Mouse (Mus musculus) heart, adult 2 months (tissue): ENCODE measurements at regions not wholly inside any gene's neighbourhood (a gene's known extent, or its start where the extent isn't known, plus 50 kb on each side); places are given as distances from the start of the nearest gene placed in this dataset.

Experiments used
- DNase-seq, 2 experiments: peaks; one replicate each; pipeline ENCODE4 v3.0.0; 2021
- H3K27ac ChIP-seq: fragments of 200-600 bp; 2 replicates; pipeline ENCODE4 v1.8.1; 2022
- H3K27me3 ChIP-seq: fragments of 200-500 bp; 2 replicates; pipeline ENCODE4 v1.6.1; 2012; ENCODE audit warnings: mild to moderate bottlenecking, low read length, inconsistent platforms, mixed read lengths; ENCODE audit not compliant: control insufficient read depth, insufficient read depth
- H3K36me3 ChIP-seq: fragments of 200-500 bp; 2 replicates; pipeline ENCODE4 v1.6.1; 2012; ENCODE audit warnings: low read length, inconsistent platforms; ENCODE audit not compliant: control insufficient read depth, insufficient read depth
- H3K4me1 ChIP-seq: fragments of 200-500 bp; 2 replicates; pipeline ENCODE4 v1.6.1; 2011; ENCODE audit warnings: low read length; ENCODE audit not compliant: control insufficient read depth, insufficient read depth
- H3K4me3 ChIP-seq: fragments of 200-600 bp; 2 replicates; pipeline ENCODE4 v1.8.1; 2022
- H3K79me2 ChIP-seq: fragments of 200-500 bp; replicated peaks from 2 replicates; pipeline ENCODE4 v1.6.1; 2012; ENCODE audit warnings: mild to moderate bottlenecking, inconsistent platforms, low read length, moderate library complexity, mixed read lengths; ENCODE audit not compliant: control insufficient read depth, insufficient read depth
- H3K9ac ChIP-seq: fragments of 200-500 bp; 2 replicates; pipeline ENCODE4 v1.6.1; 2012; ENCODE audit warnings: low read depth, mild to moderate bottlenecking, control low read depth, inconsistent platforms, low read length, mixed read lengths
- CTCF ChIP-seq: fragments of 200-600 bp; IDR thresholded peaks from 2 replicates; pipeline ENCODE4 v1.8.1; 2022; ENCODE audit warnings: antibody characterized with exemption, mild to moderate bottlenecking, moderate library complexity
- EP300 ChIP-seq: fragments of 200-500 bp; IDR thresholded peaks from 2 replicates; pipeline ENCODE4 v1.6.1; 2011; ENCODE audit warnings: low read depth, low read length, control low read depth; ENCODE audit not compliant: insufficient read depth
- POLR2A ChIP-seq: fragments of 200-500 bp; IDR thresholded peaks from 2 replicates; pipeline ENCODE4 v1.6.1; 2011; ENCODE audit warnings: mild to moderate bottlenecking, low read depth, low read length, control low read depth; ENCODE audit not compliant: insufficient read depth
- WGBS: fragments of 180-500 bp; shearing (Covaris S2); methylation state at CpG from one replicate; pipeline ENCODE4 v1.1.7; 2018; 5-methylcytosine and 5-hydroxymethylcytosine counted together
- intact Hi-C: fragments of 180-260 bp; cut with DNase I; formaldehyde crosslinking; loops from one replicate; pipeline ENCODE4 v1.15.1; 2025

DNA sequence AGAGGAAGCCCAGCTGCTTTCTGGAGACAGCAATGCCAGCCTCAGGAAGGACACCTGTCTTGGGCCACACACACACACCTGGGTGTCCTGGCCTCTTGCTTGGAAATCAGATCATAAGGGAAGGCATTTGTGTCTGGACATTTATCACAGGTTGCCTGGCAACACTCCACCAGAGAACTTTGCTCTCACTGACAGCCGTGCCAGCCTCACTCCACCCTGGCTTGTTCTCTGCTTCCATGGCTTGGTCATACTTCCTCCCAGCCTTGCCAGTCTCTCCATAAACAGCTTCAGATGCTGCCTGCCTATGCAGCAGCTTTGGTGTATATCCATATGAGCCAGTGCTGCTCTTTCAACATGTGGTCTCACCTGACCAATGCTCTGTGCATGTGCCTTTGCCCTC lies 84.3 kb downstream of the Uncx start:
- no peak overlapping the region for H3K9ac ChIP-seq
- no peaks in the 10 kb centered on the region for H3K4me1 ChIP-seq
- no peak for DNase-seq
- 39% methylated on average over 1 of the region's 1 CpGs for WGBS
- H3K4me3 ChIP-seq = no peak overlapping the region
- H3K27ac ChIP-seq = no peak overlapping the region
- H3K79me2 ChIP-seq = no peaks in the 10 kb centered on the region
- H3K36me3 ChIP-seq = no peaks in the 10 kb centered on the region
- no peaks in the 10 kb centered on the region for H3K27me3 ChIP-seq
- intact Hi-C loops = no loop called here
- TF ChIP-seq EP300 = no peak
- TF ChIP-seq POLR2A = no peak
- TF ChIP-seq CTCF = no peak

DNA sequence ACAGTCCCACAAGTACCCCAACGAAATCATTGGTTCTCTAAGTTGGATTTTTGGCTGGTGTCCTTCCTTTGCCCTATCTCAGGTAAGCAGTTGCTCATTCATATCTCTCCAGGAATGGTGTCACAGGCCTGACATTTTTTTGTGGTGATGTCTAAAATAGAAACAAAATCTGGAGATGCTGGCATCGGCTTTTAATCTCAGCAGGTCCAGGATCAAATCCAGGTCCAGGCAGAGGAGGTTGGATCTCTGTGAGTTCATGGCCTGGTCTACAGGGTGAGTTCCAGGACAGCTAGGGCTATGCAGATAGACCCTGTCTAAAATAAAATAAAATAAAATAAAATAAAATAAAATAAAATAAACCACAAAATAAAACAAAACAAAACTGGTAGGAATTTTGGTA lies 93.7 kb downstream of the Uncx start:
- Histone ChIP-seq H3K27me3 (no peaks in the 10 kb centered on the region), H3K27ac (no peak overlapping the region), H3K79me2 (no peaks in the 10 kb centered on the region), H3K4me3 (no peak overlapping the region), H3K4me1 (no peaks in the 10 kb centered on the region), H3K36me3 (no peaks in the 10 kb centered on the region), H3K9ac (no peak overlapping the region)
- intact Hi-C loops = no loop called here
- WGBS = 72% methylated on average over 2 of the region's 2 CpGs
- TF ChIP-seq EP300 (no peak), CTCF (no peak), POLR2A (no peak)
- no peak for DNase-seq

DNA sequence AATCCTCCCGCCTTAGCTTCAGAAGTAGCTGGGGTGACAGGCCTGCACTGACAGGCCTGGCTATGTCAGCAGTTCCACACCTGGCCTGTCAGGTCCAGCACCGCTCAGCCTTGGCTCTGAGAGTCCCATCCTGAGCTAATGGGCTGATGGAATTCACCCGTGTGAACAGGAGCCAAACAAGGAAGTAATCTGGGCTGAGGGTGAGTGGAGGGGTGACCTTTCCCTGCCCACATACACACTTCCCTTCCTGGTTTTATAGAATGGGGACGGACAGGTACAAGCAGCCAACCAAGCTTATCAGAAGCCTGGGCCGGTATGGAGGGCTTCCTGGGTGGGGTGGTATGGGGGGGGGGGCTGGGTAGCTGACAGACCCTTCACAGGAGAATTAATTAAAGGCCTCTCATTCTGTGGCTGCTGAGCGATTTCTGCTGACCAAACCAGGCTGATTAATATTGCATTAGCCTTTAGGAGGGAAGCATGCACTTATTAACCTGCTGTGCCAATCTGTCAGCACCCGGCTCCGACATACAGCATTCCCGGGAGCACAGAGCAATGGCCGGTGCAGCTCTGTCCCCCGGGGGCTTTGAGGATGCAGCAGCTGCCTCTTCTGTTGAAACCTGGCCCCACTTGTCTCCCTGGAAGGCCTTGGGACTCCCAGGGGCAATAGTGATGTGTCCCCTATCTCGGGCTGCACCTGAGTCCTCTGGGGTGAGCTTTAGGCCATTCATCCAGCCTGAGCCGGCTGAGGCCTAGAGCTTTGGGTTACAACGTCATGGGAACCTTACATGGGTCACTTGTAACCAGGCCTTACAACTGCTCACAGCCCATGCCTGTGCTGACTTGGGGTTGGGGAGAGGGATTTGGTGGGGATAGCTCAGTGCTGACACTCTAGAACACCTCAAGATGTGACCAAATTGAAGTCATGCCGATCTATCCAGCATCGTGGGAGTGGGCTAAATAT lies 95.2 kb downstream of the Micall2 start:
- no peak for DNase-seq
- intact Hi-C loops = no loop called here
- Histone ChIP-seq H3K36me3 (no peaks in the 10 kb centered on the region), H3K9ac (no peak overlapping the region), H3K4me1 (no peaks in the 10 kb centered on the region), H3K4me3 (no peak overlapping the region), H3K79me2 (no peaks in the 10 kb centered on the region), H3K27ac (no peak overlapping the region), H3K27me3 (no peaks in the 10 kb centered on the region)
- no peak for TF ChIP-seq POLR2A
- TF ChIP-seq EP300 = no peak
- no peak for TF ChIP-seq CTCF
- 65% methylated on average over 16 of the region's 16 CpGs for WGBS

DNA sequence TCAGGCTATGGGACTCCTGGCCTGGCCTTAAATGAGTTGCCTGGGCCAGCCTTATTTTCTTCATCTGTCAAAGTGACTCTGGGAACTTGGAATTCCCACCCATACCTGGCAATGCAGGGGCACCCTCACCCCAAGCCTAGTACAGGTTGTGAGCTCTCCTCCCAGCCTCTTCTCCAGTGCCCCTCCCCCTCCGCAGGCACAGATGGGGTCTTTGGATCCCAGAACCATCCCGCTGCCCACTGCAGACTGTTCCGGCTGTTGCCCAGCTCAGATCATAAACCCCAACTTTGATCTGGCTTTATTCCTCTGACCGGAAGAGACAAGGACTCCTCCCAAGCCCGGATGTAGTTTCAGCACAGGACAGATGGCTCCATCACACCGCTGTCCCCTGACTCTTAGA lies 91.3 kb downstream of the Micall2 start:
- Histone ChIP-seq H3K4me1 (no peaks in the 10 kb centered on the region), H3K4me3 (no peak overlapping the region), H3K9ac (no peak overlapping the region), H3K27ac (no peak overlapping the region), H3K27me3 (no peaks in the 10 kb centered on the region), H3K36me3 (no peaks in the 10 kb centered on the region), H3K79me2 (no peaks in the 10 kb centered on the region)
- 82% methylated on average over 6 of the region's 6 CpGs for WGBS
- TF ChIP-seq POLR2A (no peak), CTCF (no peak), EP300 (no peak)
- intact Hi-C loops = no loop called here
- DNase-seq = no peak

DNA sequence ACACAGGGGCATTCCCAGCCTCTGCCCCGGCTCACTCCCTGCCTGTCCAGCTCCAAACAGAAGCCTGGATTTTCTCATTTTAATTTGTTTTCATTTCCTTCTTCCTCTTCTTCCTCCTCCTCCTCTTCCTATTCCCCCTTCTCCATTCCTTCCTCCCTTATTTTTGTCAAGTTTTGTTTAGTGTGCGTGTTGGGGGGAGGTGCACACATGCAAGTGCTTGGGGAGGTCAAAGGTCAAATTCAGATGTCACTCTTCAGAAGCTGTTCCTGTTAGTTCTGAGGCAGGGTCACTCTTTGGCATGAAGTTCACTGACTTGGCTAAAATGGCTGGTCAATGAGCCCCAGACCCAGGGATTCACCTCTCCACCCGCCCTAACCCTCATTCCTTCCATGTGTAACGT lies 85.1 kb downstream of the Micall2 start:
- H3K27ac ChIP-seq = no peak overlapping the region
- intact Hi-C loops = no loop called here
- H3K4me3 ChIP-seq = no peak overlapping the region
- no peak for DNase-seq
- no peak overlapping the region for H3K9ac ChIP-seq
- WGBS = 47% methylated on average over 4 of the region's 4 CpGs
- no peaks in the 10 kb centered on the region for H3K79me2 ChIP-seq
- H3K4me1 ChIP-seq = no peaks in the 10 kb centered on the region
- TF ChIP-seq CTCF = no peak
- TF ChIP-seq EP300 = no peak
- no peak for TF ChIP-seq POLR2A
- no peaks in the 10 kb centered on the region for H3K27me3 ChIP-seq
- no peaks in the 10 kb centered on the region for H3K36me3 ChIP-seq
